Mouse (Mus musculus): Measurements from ENCODE around the gene Cd86.

GRCm38 (mm10) chr16:36663484-36663883 is 2.4 kb downstream of the Cd86 start:
- TF ChIP-seq CTCF (IDR thresholded peaks at IDR 0.05; ENCODE audit: control insufficient read depth, insufficient read depth, low read length) = no peak
- no peak for TF ChIP-seq POLR2A (IDR thresholded peaks at IDR 0.05; ENCODE audit: borderline replicate concordance, control insufficient read depth, low read depth, low read length)

Measured in bone marrow, adult 2 months (tissue).